Mouse (Mus musculus): Measurements from ENCODE around the gene Gm20517. TPM values are rescaled to one million over a fixed set of nuclear protein-coding genes. Genes with fewer than 3 reads are reported as not detected.

Gm20517 gene
- polyA plus RNA-seq, 1 experiment, result 11.9 TPM

DNA sequence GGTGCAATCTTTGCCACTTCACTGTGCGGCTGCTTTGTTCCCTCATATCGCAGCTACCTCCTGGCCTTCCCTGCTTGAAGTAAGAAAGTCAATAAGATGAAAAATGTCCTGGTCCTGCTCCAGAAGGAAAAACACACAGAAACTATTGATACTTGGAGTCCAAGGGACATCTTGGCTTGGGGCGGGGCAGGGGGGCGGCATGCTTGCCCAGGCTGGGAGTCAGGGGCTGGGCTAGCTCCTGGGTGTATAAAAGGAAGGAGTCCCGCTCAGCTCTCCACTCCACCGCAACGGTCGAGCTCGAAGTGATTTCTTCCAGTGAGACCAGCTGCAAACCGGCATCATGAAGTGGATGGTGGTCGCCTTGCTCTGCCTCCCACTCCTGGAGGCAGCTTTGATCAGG lies 115.2 kb downstream of the Gm20517 start, which contains the start of gene Pgc:
Gene Pgc (plus strand): TSS at position 277 of the 400 bp plus-strand sequence.
- Histone ChIP-seq H3K4me1 (ENCODE audit: control insufficient read depth, insufficient read depth, low read length) (peaks cover 13% of the 10 kb centered on the region), H3K4me3 (ENCODE audit: low read depth, low read length) (no peak within 1 kb of the TSS), H3K27ac (ENCODE audit: insufficient read depth, low read length) (no peak within 1 kb of the TSS), H3K27me3 (ENCODE audit: control insufficient read depth, insufficient read depth, low read length, poor library complexity, severe bottlenecking) (no peaks in the 10 kb centered on the region), H3K9me3 (replicated peaks; ENCODE audit: control insufficient read depth, insufficient read depth, low read length, poor library complexity, severe bottlenecking) (no peaks in the 10 kb centered on the region), H3K9ac (ENCODE audit: low read depth, poor library complexity, severe bottlenecking) (no peak within 1 kb of the TSS), H3K36me3 (ENCODE audit: control insufficient read depth, insufficient read depth, low read length, poor library complexity, severe bottlenecking) (no peaks in the 10 kb centered on the region)
- TF ChIP-seq CTCF (IDR thresholded peaks at IDR 0.05; ENCODE audit: low read depth, low read length) (no peak), EP300 (IDR thresholded peaks at IDR 0.05; ENCODE audit: insufficient read depth, low read depth, low read length) (no peak), POLR2A (IDR thresholded peaks at IDR 0.05; ENCODE audit: insufficient read depth, low read length) (no peak)

DNA sequence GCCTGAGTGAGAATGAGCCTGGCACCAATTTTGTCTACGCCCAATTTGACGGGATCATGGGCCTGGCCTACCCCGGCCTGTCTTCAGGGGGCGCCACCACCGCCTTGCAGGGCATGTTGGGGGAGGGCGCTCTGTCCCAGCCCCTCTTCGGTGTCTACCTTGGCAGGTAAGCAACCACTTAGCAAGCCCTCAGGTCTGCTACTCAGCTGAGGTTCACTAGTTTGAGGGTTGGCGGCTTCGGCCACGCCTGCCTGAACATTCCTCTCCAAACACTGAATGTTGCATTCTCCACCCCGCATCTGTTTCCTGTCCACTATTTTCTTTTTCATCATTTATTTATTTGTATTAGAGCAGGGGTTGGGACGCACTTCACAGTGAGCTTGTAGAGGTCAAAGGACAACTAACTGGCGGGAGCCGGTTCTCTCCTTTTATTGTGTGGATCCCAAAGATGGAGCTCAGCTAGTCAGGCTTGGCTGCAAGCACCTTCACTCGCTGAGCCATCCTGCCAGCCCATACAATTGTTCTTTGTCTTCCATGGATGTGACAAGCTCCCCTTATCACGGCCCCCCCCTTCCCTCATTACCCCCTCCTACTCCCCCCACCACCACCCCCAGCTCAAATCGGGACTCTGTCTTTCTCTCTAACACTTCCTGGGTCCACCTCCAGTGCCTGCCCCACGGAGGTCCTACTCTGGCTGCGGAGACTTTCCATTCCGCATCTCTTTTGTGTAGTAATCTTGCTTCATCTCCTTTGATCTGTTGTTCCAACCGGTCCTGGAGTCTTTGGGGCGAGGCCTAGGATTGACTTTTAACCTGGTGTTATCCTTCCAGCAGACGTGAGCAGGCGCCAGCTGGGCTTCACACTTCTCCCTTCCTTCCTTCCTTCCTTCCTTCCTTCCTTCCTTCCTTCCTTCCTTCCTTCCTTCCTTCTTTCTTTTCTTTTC lies 119.5 kb downstream of the Gm20517 start:
- no peak overlapping the region for H3K9ac ChIP-seq (ENCODE audit: low read depth, poor library complexity, severe bottlenecking)
- H3K4me3 ChIP-seq (ENCODE audit: low read depth, low read length), result peak overlapping the region; percentile 25; the same call in 1 of the 2 replicates
- H3K9me3 ChIP-seq (replicated peaks; ENCODE audit: control insufficient read depth, insufficient read depth, low read length, poor library complexity, severe bottlenecking), result no peaks in the 10 kb centered on the region
- no peak for TF ChIP-seq EP300 (IDR thresholded peaks at IDR 0.05; ENCODE audit: insufficient read depth, low read depth, low read length)
- peak; percentile 68 for TF ChIP-seq CTCF (IDR thresholded peaks at IDR 0.05; ENCODE audit: low read depth, low read length)
- TF ChIP-seq POLR2A (IDR thresholded peaks at IDR 0.05; ENCODE audit: insufficient read depth, low read length), result no peak
- H3K27ac ChIP-seq (ENCODE audit: insufficient read depth, low read length), result no peak overlapping the region
- H3K4me1 ChIP-seq (ENCODE audit: control insufficient read depth, insufficient read depth, low read length), result peaks cover 13% of the 10 kb centered on the region
- no peaks in the 10 kb centered on the region for H3K27me3 ChIP-seq (ENCODE audit: control insufficient read depth, insufficient read depth, low read length, poor library complexity, severe bottlenecking)
- H3K36me3 ChIP-seq (ENCODE audit: control insufficient read depth, insufficient read depth, low read length, poor library complexity, severe bottlenecking), result no peaks in the 10 kb centered on the region

Other genes with a start within 250 kb of the Gm20517 start
- 71.3 and 83.6 TPM in 2 replicates for gene Mrps10, start 242.7 kb upstream of the Gm20517 start, polyA plus RNA-seq (2011; ENCODE audit: insufficient read depth, insufficient read length, low read depth, missing spikeins)
- 0.91 and 1.1 TPM in 2 replicates for gene Guca1b, start 226.2 kb upstream of the Gm20517 start, polyA plus RNA-seq (2011; ENCODE audit: insufficient read depth, insufficient read length, low read depth, missing spikeins)
- 4.1 and 4.7 TPM in 2 replicates for gene Guca1a, start 211.0 kb upstream of the Gm20517 start, polyA plus RNA-seq (2011; ENCODE audit: insufficient read depth, insufficient read length, low read depth, missing spikeins)
- 37.6 and 39.2 TPM in 2 replicates for gene AI661453, start 175.0 kb upstream of the Gm20517 start, polyA plus RNA-seq (2011; ENCODE audit: insufficient read depth, insufficient read length, low read depth, missing spikeins)
- 0.75 and 1.3 TPM in 2 replicates for gene 1700001C19Rik, start 174.2 kb upstream of the Gm20517 start, polyA plus RNA-seq (2011; ENCODE audit: insufficient read depth, insufficient read length, low read depth, missing spikeins)
- 45.5 and 46.6 TPM in 2 replicates for gene Taf8, start 109.3 kb upstream of the Gm20517 start, polyA plus RNA-seq (2011; ENCODE audit: insufficient read depth, insufficient read length, low read depth, missing spikeins)
- 181 and 185 TPM in 2 replicates for gene Ccnd3, start 106.5 kb upstream of the Gm20517 start, polyA plus RNA-seq (2011; ENCODE audit: insufficient read depth, insufficient read length, low read depth, missing spikeins)
- gene Bysl, start 97 bp upstream of the Gm20517 start, polyA plus RNA-seq (2011; ENCODE audit: insufficient read depth, insufficient read length, low read depth, missing spikeins), result 24.9 and 25.7 TPM in 2 replicates
- gene Med20, start within 50 bp of the Gm20517 start, polyA plus RNA-seq (2011; ENCODE audit: insufficient read depth, insufficient read length, low read depth, missing spikeins), result 26.4 and 36.9 TPM in 2 replicates
- 15.8 and 16.8 TPM in 2 replicates for gene Usp49, start 19.1 kb downstream of the Gm20517 start, polyA plus RNA-seq (2011; ENCODE audit: insufficient read depth, insufficient read length, low read depth, missing spikeins)
- gene Tomm6, start 76.8 kb downstream of the Gm20517 start, polyA plus RNA-seq (2011; ENCODE audit: insufficient read depth, insufficient read length, low read depth, missing spikeins), result 221 and 231 TPM in 2 replicates
- gene Frs3, start 77.4 kb downstream of the Gm20517 start, polyA plus RNA-seq (2011; ENCODE audit: insufficient read depth, insufficient read length, low read depth, missing spikeins), result 14.0 and 14.5 TPM in 2 replicates
- gene Gm21981, start 82.9 kb downstream of the Gm20517 start, polyA plus RNA-seq (2011; ENCODE audit: insufficient read depth, insufficient read length, low read depth, missing spikeins), result 0.24 and 1.0 TPM in 2 replicates
- gene Prickle4, start 83.1 kb downstream of the Gm20517 start, polyA plus RNA-seq (2011; ENCODE audit: insufficient read depth, insufficient read length, low read depth, missing spikeins), result 2.0 and 2.2 TPM in 2 replicates
- 4.9 and 5.0 TPM in 2 replicates for gene Pgc, start 115.3 kb downstream of the Gm20517 start, polyA plus RNA-seq (2011; ENCODE audit: insufficient read depth, insufficient read length, low read depth, missing spikeins)
- gene Tfeb, start 125.4 kb downstream of the Gm20517 start, polyA plus RNA-seq (2011; ENCODE audit: insufficient read depth, insufficient read length, low read depth, missing spikeins), result 13.5 and 13.7 TPM in 2 replicates
- 22.3 and 27.9 TPM in 2 replicates for gene Mdfi, start 223.1 kb downstream of the Gm20517 start, polyA plus RNA-seq (2011; ENCODE audit: insufficient read depth, insufficient read length, low read depth, missing spikeins)